ENCODE assay signal across 27 mouse cellular contexts in genomic region chr17:33471206-33471605, GRCm38 (mm10). TPM values are rescaled to one million over a fixed set of nuclear protein-coding genes. Genes with fewer than 3 reads are reported as not detected.
"Had no signal": no experiment of that assay in that cellular context is flagged by ENCODE, and none has a peak within 500 bp of the region (broad histone marks: within the 10 kb centered on the region; RNA-seq: fewer than 3 reads in every experiment).

No protein-coding gene starts in this region.

- H3K36me3 ChIP-seq: kidney, embryonic 15.5 days; limb, embryonic 12.5 days; limb, embryonic 15.5 days; lung, embryonic 15.5 days; midbrain, embryonic 12.5 days; midbrain, embryonic 15.5 days; neural tube, embryonic 12.5 days; neural tube, embryonic 15.5 days; stomach, embryonic 15.5 days had no signal

- H3K27ac ChIP-seq: kidney, embryonic 15.5 days; left cerebral cortex, adult 2 months; limb, embryonic 12.5 days; limb, embryonic 15.5 days; liver, embryonic 14.5 days; lung, embryonic 15.5 days; macrophage; midbrain, embryonic 12.5 days; midbrain, embryonic 15.5 days; neural tube, embryonic 12.5 days; neural tube, embryonic 15.5 days; stomach, embryonic 15.5 days had no signal

- DNase-seq: kidney, adult 2 months; kidney, postnatal 10 days; kidney, postnatal 36 days; layer of hippocampus, postnatal 36 days; left cerebral cortex, postnatal 4 days; liver, postnatal 0 days; right cerebral cortex, postnatal 25 days; spleen, adult 18-20 months; thymus, postnatal 25 days had no signal

- H3K4me2 ChIP-seq: kidney, embryonic 15.5 days; limb, embryonic 12.5 days; limb, embryonic 15.5 days; liver, embryonic 11.5 days; lung, embryonic 15.5 days; midbrain, embryonic 12.5 days; midbrain, embryonic 15.5 days; neural tube, embryonic 12.5 days; neural tube, embryonic 15.5 days; stomach, embryonic 15.5 days had no signal

- H3K9ac ChIP-seq: kidney, embryonic 15.5 days; limb, embryonic 12.5 days; limb, embryonic 15.5 days; liver, embryonic 14.5 days; liver, postnatal 0 days; lung, embryonic 15.5 days; midbrain, embryonic 12.5 days; midbrain, embryonic 15.5 days; neural tube, embryonic 12.5 days; neural tube, embryonic 15.5 days; stomach, embryonic 15.5 days had no signal

- H3K4me1 ChIP-seq: kidney, embryonic 15.5 days; limb, embryonic 12.5 days; limb, embryonic 15.5 days; lung, embryonic 15.5 days; midbrain, embryonic 12.5 days; midbrain, embryonic 15.5 days; neural tube, embryonic 12.5 days; neural tube, embryonic 15.5 days; stomach, embryonic 15.5 days had no signal

- ATAC-seq: intestine, postnatal 0 days; liver, postnatal 0 days; midbrain, embryonic 15.5 days had no signal

- H3K4me3 ChIP-seq: kidney, embryonic 15.5 days; left cerebral cortex, adult 2 months; limb, embryonic 12.5 days; limb, embryonic 15.5 days; lung, embryonic 15.5 days; midbrain, embryonic 12.5 days; midbrain, embryonic 15.5 days; neural tube, embryonic 12.5 days; neural tube, embryonic 15.5 days; stomach, embryonic 15.5 days had no signal

- H3K27me3 ChIP-seq: kidney, embryonic 15.5 days; limb, embryonic 12.5 days; limb, embryonic 15.5 days; lung, embryonic 15.5 days; midbrain, embryonic 12.5 days; midbrain, embryonic 15.5 days; neural tube, embryonic 12.5 days; neural tube, embryonic 15.5 days; stomach, embryonic 15.5 days had no signal

- H3K9me3 ChIP-seq: kidney, embryonic 15.5 days; limb, embryonic 12.5 days; limb, embryonic 15.5 days; lung, embryonic 15.5 days; midbrain, embryonic 12.5 days; midbrain, embryonic 15.5 days; neural tube, embryonic 12.5 days; neural tube, embryonic 15.5 days; stomach, embryonic 15.5 days had no signal

RNA-seq across cellular contexts. Expression of gene Actl9, which starts 38.5 kb away (rescaled TPM):
- total RNA-seq: layer of hippocampus, adult 8-10 months; layer of hippocampus, postnatal 36 days; left cerebral cortex, adult 2 months; left cerebral cortex, postnatal 14 days; left cerebral cortex, postnatal 4 days had no signal
- polyA plus RNA-seq: intestine, embryonic 14.5 days; intestine, postnatal 0 days; kidney, embryonic 15.5 days; limb, embryonic 12.5 days; liver, embryonic 11.5 days; liver, postnatal 0 days; lung, embryonic 15.5 days; macrophage; midbrain, embryonic 12.5 days; midbrain, embryonic 15.5 days; neural tube, embryonic 12.5 days; neural tube, embryonic 15.5 days; stomach, embryonic 15.5 days; thymus, postnatal 0 days had no signal
